Mouse (Mus musculus): ENCODE data around the gene Tprg. TPM values are rescaled to one million over a fixed set of nuclear protein-coding genes. Genes with fewer than 3 reads are reported as not detected.

Tprg gene
- polyA plus RNA-seq (2011; ENCODE audit: insufficient read length, low read depth, missing spikeins), result not detected in 2 replicates

- Histone ChIP-seq H3K4me3 (ENCODE audit: insufficient read depth, low read length) (no peak within 1 kb of the TSS), H3K4me1 (ENCODE audit: control insufficient read depth, insufficient read depth, low read length) (no peaks in the 10 kb centered on the region), H3K27ac (ENCODE audit: insufficient read depth, low read length) (no peak within 1 kb of the TSS)
- TF ChIP-seq CTCF (IDR thresholded peaks at IDR 0.05; ENCODE audit: borderline replicate concordance, insufficient read depth, low read length) (no peak), POLR2A (IDR thresholded peaks at IDR 0.05; ENCODE audit: low read depth, low read length) (no peak)
Observed at GRCm38 (mm10) chr16:25286517-25286916, at the start of gene Tprg. Gene Tprg (plus strand): TSS chr16:25286817.

- TF ChIP-seq CTCF (IDR thresholded peaks at IDR 0.05; ENCODE audit: borderline replicate concordance, insufficient read depth, low read length), result no peak
- Histone ChIP-seq H3K27ac (ENCODE audit: insufficient read depth, low read length) (no peak overlapping the region), H3K4me1 (ENCODE audit: control insufficient read depth, insufficient read depth, low read length) (no peaks in the 10 kb centered on the region), H3K4me3 (ENCODE audit: insufficient read depth, low read length) (no peak overlapping the region)
Observed at GRCm38 (mm10) chr16:25238274-25239050, 48.2 kb upstream of the Tprg start.

GRCm38 (mm10) chr16:25248889-25249288, 37.7 kb upstream of the Tprg start:
- Histone ChIP-seq H3K4me3 (ENCODE audit: insufficient read depth, low read length) (no peak overlapping the region), H3K27ac (ENCODE audit: insufficient read depth, low read length) (no peak overlapping the region), H3K4me1 (ENCODE audit: control insufficient read depth, insufficient read depth, low read length) (peaks cover 11% of the 10 kb centered on the region)
- TF ChIP-seq CTCF (IDR thresholded peaks at IDR 0.05; ENCODE audit: borderline replicate concordance, insufficient read depth, low read length), result no peak
- TF ChIP-seq POLR2A (IDR thresholded peaks at IDR 0.05; ENCODE audit: low read depth, low read length), result no peak

GRCm38 (mm10) chr16:25250129-25250749, 36.4 kb upstream of the Tprg start:
- no peak for TF ChIP-seq CTCF (IDR thresholded peaks at IDR 0.05; ENCODE audit: borderline replicate concordance, insufficient read depth, low read length)
- no peak for TF ChIP-seq POLR2A (IDR thresholded peaks at IDR 0.05; ENCODE audit: low read depth, low read length)
- no peak overlapping the region for H3K27ac ChIP-seq (ENCODE audit: insufficient read depth, low read length)
- peaks cover 11% of the 10 kb centered on the region for H3K4me1 ChIP-seq (ENCODE audit: control insufficient read depth, insufficient read depth, low read length)
- H3K4me3 ChIP-seq (ENCODE audit: insufficient read depth, low read length), result no peak overlapping the region

GRCm38 (mm10) chr16:25251080-25251479, 35.5 kb upstream of the Tprg start:
- Histone ChIP-seq H3K4me1 (ENCODE audit: control insufficient read depth, insufficient read depth, low read length) (peaks cover 11% of the 10 kb centered on the region), H3K4me3 (ENCODE audit: insufficient read depth, low read length) (no peak overlapping the region), H3K27ac (ENCODE audit: insufficient read depth, low read length) (no peak overlapping the region)
- TF ChIP-seq POLR2A (IDR thresholded peaks at IDR 0.05; ENCODE audit: low read depth, low read length), result no peak
- TF ChIP-seq CTCF (IDR thresholded peaks at IDR 0.05; ENCODE audit: borderline replicate concordance, insufficient read depth, low read length), result no peak

- Histone ChIP-seq H3K4me1 (ENCODE audit: control insufficient read depth, insufficient read depth, low read length) (peaks cover 3% of the 10 kb centered on the region; the same call in 1 of the 2 replicates), H3K4me3 (ENCODE audit: insufficient read depth, low read length) (no peak overlapping the region), H3K27ac (ENCODE audit: insufficient read depth, low read length) (no peak overlapping the region)
- no peak for TF ChIP-seq POLR2A (IDR thresholded peaks at IDR 0.05; ENCODE audit: low read depth, low read length)
- no peak for TF ChIP-seq CTCF (IDR thresholded peaks at IDR 0.05; ENCODE audit: borderline replicate concordance, insufficient read depth, low read length)
Observed at GRCm38 (mm10) chr16:25254646-25255045, 32.0 kb upstream of the Tprg start.

GRCm38 (mm10) chr16:25255186-25255585, 31.4 kb upstream of the Tprg start:
- TF ChIP-seq POLR2A (IDR thresholded peaks at IDR 0.05; ENCODE audit: low read depth, low read length) (no peak), CTCF (IDR thresholded peaks at IDR 0.05; ENCODE audit: borderline replicate concordance, insufficient read depth, low read length) (no peak)
- no peak overlapping the region for H3K27ac ChIP-seq (ENCODE audit: insufficient read depth, low read length)

GRCm38 (mm10) chr16:25255603-25256260, 30.9 kb upstream of the Tprg start:
- Histone ChIP-seq H3K4me3 (ENCODE audit: insufficient read depth, low read length) (no peak overlapping the region), H3K4me1 (ENCODE audit: control insufficient read depth, insufficient read depth, low read length) (peaks cover 3% of the 10 kb centered on the region; the same call in 1 of the 2 replicates), H3K27ac (ENCODE audit: insufficient read depth, low read length) (no peak overlapping the region)
- no peak for TF ChIP-seq CTCF (IDR thresholded peaks at IDR 0.05; ENCODE audit: borderline replicate concordance, insufficient read depth, low read length)

More at GRCm38 (mm10) chr16:25255186-25255585, 31.4 kb upstream of the Tprg start:
- Histone ChIP-seq H3K4me1 (ENCODE audit: control insufficient read depth, insufficient read depth, low read length) (peaks cover 3% of the 10 kb centered on the region; the same call in 1 of the 2 replicates), H3K4me3 (ENCODE audit: insufficient read depth, low read length) (no peak overlapping the region)

GRCm38 (mm10) chr16:25262306-25262705, 24.3 kb upstream of the Tprg start:
- TF ChIP-seq CTCF (IDR thresholded peaks at IDR 0.05; ENCODE audit: borderline replicate concordance, insufficient read depth, low read length) (no peak), POLR2A (IDR thresholded peaks at IDR 0.05; ENCODE audit: low read depth, low read length) (no peak)
- H3K4me3 ChIP-seq (ENCODE audit: insufficient read depth, low read length), result no peak overlapping the region
- no peak overlapping the region for H3K27ac ChIP-seq (ENCODE audit: insufficient read depth, low read length)
- H3K4me1 ChIP-seq (ENCODE audit: control insufficient read depth, insufficient read depth, low read length), result peaks cover 10% of the 10 kb centered on the region; the same call in 1 of the 2 replicates

All from embryonic fibroblast, embryonic 13.5 days (primary cell).